Mouse (Mus musculus): ENCODE data around the gene F11r. TPM values are rescaled to one million over a fixed set of nuclear protein-coding genes. Genes with fewer than 3 reads are reported as not detected.
A peak's percentile ranks its signal among the peaks of the same experiment; 100 is the strongest.

Gene F11r
- polyA plus RNA-seq, 1 experiment from 2014 or later: 38.2 TPM

DNA sequence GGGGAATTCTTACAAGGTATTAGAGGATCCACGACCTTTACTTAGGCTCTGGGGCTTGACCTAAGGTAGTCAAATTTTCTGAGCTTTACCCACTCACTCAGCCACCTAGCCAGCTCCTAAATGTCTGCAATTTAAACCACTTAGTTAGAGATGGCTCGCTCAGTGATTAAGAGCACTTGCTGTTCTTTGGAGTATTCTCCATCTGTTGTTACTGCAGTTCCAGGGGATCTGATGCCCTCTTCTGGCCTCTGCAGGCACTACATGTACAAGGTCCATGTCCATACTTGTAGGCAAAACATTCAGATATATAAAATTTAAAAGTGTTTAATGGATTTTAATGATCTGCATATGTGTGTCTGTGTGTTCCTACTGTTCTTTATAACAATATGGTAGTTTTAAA lies 41.6 kb downstream of the F11r start:
- Histone ChIP-seq H3K4me3 (no peak overlapping the region), H3K27me3 (ENCODE audit: low read depth, poor library complexity, severe bottlenecking) (no peaks in the 10 kb centered on the region), H3K27ac (no peak overlapping the region), H3K4me1 (0 out of 2 replicates have a peak, but pooled peaks cover 5% of the 10 kb centered on the region), H3K9me3 (replicated peaks) (peaks cover 5% of the 10 kb centered on the region; the same call in 1 of the 2 replicates), H3K36me3 (no peaks in the 10 kb centered on the region)
- 55% methylated on average over 2 of the region's 2 CpGs for WGBS
- DNase-seq (ENCODE audit: low spot score): peak; percentile 55

DNA sequence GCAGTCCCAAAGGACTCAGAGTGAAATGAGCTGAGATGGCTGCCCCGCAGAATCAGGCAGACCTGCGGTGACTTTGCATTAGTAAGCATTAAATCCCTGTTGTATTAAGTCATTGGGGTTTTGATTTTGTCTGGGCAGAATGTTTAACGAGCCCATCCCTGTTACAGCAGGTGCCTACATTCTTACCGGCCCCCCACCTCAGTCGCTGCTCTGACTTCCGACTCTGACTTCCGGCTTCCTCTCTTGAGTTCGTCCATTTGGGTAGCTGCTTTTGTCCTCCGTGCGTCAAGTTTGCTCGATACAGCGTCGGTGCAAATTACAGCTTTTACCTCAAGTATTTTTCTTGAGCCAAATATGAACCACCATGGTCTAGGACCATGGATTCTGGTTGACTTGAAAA lies 56.9 kb downstream of the F11r start:
- WGBS: 92% methylated on average over 13 of the region's 13 CpGs
- Histone ChIP-seq H3K9me3 (replicated peaks) (peaks cover 4% of the 10 kb centered on the region; the same call in 1 of the 2 replicates), H3K4me1 (no peaks in the 10 kb centered on the region), H3K27me3 (ENCODE audit: low read depth, poor library complexity, severe bottlenecking) (no peaks in the 10 kb centered on the region), H3K27ac (no peak overlapping the region), H3K36me3 (no peaks in the 10 kb centered on the region), H3K4me3 (no peak overlapping the region)
- DNase-seq (ENCODE audit: low spot score): no peak

DNA sequence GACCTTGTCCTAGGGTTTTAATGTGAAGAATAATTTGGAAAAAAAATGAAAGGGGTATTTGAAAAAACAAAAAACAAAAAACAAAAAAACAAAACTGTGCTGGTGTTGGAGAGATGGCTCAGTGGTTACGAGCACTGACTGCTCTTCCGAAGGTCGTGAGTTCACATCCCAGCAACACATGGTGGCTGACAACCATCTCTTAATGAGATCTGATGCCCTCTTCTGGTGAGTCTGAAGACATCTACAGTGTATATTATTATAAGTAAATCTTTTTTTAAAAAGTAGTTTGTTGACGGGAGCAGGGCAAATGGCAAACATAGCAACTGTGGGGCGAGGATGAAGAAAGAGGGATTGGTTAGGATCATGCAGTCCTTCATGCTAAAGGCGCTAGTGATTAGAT lies 58.0 kb downstream of the F11r start:
- Histone ChIP-seq H3K4me3 (no peak overlapping the region), H3K27me3 (ENCODE audit: low read depth, poor library complexity, severe bottlenecking) (no peaks in the 10 kb centered on the region), H3K4me1 (no peaks in the 10 kb centered on the region), H3K9me3 (replicated peaks) (no peaks in the 10 kb centered on the region), H3K36me3 (no peaks in the 10 kb centered on the region), H3K27ac (no peak overlapping the region)
- 94% methylated on average over 6 of the region's 6 CpGs for WGBS
- no peak for DNase-seq (ENCODE audit: low spot score)

DNA sequence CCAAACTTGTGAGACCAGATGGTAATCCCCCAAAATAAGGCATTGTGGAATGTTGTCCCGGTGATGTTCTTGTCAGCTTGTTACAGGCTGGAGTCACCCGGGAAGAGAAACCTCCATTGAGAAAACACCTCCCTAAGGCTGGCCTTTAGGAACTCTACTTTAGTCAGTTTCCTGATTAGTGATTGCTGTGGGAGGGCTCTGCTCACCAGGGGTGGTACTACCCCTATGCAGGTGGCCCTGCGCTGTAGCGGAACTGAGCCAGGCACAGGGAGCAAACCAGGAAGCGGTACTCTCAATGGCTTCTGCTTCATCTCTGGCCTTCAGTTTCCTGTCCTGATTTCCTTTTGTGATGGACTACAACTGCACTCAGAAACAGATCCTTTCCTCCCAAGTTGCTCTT lies 62.5 kb downstream of the F11r start:
- no peaks in the 10 kb centered on the region for H3K27me3 ChIP-seq (ENCODE audit: low read depth, poor library complexity, severe bottlenecking)
- H3K9me3 ChIP-seq (replicated peaks): no peaks in the 10 kb centered on the region
- H3K4me3 ChIP-seq: no peak overlapping the region
- no peak for DNase-seq (ENCODE audit: low spot score)
- no peaks in the 10 kb centered on the region for H3K36me3 ChIP-seq
- no peak overlapping the region for H3K27ac ChIP-seq
- 0 out of 2 replicates have a peak, but pooled peaks cover 8% of the 10 kb centered on the region for H3K4me1 ChIP-seq
- WGBS: 82% methylated on average over 5 of the region's 5 CpGs

DNA sequence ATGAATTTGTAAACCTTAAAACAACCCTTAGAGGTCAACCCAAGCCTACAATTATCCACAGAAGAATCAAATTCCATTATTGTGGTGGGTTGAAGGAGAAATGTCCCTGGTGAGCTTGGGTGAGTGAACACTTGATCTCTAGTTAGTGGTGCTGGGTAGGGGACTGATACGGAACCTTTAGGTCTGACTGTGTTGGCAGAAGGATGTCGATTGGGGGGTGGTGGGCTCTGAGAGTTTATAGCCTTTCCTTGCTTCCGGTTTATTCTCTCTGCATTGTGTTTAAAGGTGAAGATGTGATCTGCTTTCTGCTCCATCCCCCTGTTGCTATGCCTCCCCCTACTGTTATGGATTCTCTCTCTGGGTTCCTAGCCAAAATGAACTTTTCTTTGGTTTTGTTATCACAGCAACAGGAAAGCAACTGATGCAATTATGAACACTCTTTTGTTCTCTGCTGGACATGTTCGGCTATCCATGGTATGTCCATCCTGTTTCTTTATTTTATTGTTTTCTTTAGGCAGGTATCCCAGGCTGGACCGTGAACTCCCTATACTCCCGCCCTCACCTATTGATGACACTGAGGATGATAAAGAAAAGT lies 63.8 kb downstream of the F11r start:
- Histone ChIP-seq H3K9me3 (replicated peaks) (no peaks in the 10 kb centered on the region), H3K27me3 (ENCODE audit: low read depth, poor library complexity, severe bottlenecking) (no peaks in the 10 kb centered on the region), H3K4me3 (no peak overlapping the region), H3K4me1 (0 out of 2 replicates have a peak, but pooled peaks cover 8% of the 10 kb centered on the region), H3K27ac (peak overlapping the region; percentile 81; the same call in 1 of the 2 replicates), H3K36me3 (no peaks in the 10 kb centered on the region)
- WGBS: 62% methylated on average over 6 of the region's 6 CpGs
- no peak for DNase-seq (ENCODE audit: low spot score)

DNA sequence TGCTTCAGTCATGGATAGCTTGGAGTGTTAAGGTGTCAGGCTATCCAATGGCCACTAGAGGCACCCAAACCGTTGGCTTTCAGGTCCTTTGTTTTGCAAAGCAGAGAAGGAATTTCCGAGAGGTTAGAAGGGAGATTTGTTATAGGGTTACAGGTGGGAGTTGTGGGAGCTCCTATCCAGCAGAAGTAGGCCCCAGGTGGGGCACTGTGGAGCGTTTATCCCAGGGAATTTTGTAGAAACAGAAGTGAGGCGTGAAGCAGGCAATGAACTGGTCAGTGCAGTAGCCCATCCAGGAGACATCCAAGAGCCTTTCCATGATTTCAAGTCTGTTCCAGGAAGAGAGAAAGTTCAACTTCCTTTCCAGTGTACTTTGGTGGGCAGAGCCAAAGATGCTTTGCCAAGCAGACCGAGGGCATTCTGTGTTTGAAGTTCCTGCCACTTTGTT lies 64.3 kb downstream of the F11r start:
- 6% methylated on average over 5 of the region's 5 CpGs for WGBS
- Histone ChIP-seq H3K36me3 (no peaks in the 10 kb centered on the region), H3K27me3 (ENCODE audit: low read depth, poor library complexity, severe bottlenecking) (no peaks in the 10 kb centered on the region), H3K4me3 (peak overlapping the region; percentile 32), H3K4me1 (0 out of 2 replicates have a peak, but pooled peaks cover 8% of the 10 kb centered on the region), H3K27ac (peak overlapping the region; percentile 81), H3K9me3 (replicated peaks) (no peaks in the 10 kb centered on the region)
- DNase-seq (ENCODE audit: low spot score): peak; percentile 59

DNA sequence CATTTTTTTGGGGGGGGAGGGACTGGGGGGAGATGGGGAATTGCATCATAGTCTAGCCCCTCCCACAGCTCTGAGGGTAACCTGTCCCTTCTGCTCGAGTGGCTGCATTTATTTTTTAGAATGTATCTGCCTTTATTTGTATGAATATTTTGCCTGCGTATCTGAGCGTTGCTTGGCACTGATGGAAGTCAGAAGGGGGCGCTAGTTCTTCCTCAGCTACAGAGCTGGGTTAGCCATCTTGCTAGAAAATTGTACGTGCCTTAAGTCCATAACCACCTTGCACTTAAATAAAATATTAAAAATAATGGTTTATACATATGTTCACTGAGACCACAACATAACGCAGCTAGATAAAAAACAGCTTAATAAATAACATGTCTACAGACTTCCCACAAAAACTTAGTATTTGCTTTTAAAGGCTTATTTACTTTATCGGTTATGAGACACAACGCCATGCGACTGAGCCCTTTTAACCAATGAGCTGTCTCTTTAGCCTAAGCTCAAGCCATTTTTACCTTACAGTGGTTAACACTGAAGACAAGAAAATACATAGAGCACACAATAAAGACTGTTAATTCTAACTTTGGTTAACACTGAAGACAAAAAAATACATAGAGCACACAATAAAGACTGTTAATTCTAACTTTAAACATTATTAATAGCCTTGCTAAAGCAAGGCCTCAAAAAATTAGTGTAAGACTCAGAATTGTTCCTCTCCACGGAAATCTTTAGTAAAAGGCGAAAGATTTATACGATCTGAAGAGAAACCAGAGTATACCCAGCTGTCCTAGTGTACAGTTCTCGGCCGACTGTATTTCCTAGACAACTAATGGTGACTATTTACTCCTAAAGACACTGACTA lies 65.3 kb downstream of the F11r start:
- Histone ChIP-seq H3K4me1 (0 out of 2 replicates have a peak, but pooled peaks cover 8% of the 10 kb centered on the region), H3K27me3 (ENCODE audit: low read depth, poor library complexity, severe bottlenecking) (no peaks in the 10 kb centered on the region), H3K36me3 (no peaks in the 10 kb centered on the region), H3K27ac (peak overlapping the region; percentile 94), H3K4me3 (peak overlapping the region; percentile 68), H3K9me3 (replicated peaks) (no peaks in the 10 kb centered on the region)
- DNase-seq (ENCODE audit: low spot score): peak; percentile 64
- WGBS: under 1% methylated on average over 14 of the region's 14 CpGs

DNA sequence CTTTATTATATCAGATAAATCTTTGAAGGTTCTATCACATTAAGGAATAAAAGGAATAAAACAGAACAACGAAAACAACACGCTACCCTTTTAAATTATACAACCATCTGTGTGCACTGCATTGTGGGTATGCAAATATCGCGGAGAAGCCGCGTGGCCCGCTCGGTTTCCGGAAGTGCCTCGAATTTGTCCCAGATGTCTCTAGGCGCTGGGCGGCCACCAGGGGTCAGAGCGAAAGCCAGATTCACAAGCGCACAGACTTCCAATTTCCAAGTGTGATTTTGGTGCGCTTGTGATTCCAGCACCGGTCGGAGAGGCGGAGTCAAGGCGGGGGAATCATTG lies 65.9 kb downstream of the F11r start, which contains the start of gene Alyref2:
TSS of gene Alyref2 (plus strand) at position 229 of the 342 bp plus-strand sequence.
- Histone ChIP-seq H3K36me3 (no peaks in the 10 kb centered on the region), H3K4me1 (0 out of 2 replicates have a peak, but pooled peaks cover 8% of the 10 kb centered on the region), H3K27me3 (ENCODE audit: low read depth, poor library complexity, severe bottlenecking) (no peaks in the 10 kb centered on the region), H3K4me3 (peak within 1 kb of the TSS; percentile 68), H3K27ac (peak within 1 kb of the TSS; percentile 94), H3K9me3 (replicated peaks) (no peaks in the 10 kb centered on the region)
- WGBS: 0% methylated on average over 19 of the region's 19 CpGs
- DNase-seq (ENCODE audit: low spot score): peak; percentile 96

DNA sequence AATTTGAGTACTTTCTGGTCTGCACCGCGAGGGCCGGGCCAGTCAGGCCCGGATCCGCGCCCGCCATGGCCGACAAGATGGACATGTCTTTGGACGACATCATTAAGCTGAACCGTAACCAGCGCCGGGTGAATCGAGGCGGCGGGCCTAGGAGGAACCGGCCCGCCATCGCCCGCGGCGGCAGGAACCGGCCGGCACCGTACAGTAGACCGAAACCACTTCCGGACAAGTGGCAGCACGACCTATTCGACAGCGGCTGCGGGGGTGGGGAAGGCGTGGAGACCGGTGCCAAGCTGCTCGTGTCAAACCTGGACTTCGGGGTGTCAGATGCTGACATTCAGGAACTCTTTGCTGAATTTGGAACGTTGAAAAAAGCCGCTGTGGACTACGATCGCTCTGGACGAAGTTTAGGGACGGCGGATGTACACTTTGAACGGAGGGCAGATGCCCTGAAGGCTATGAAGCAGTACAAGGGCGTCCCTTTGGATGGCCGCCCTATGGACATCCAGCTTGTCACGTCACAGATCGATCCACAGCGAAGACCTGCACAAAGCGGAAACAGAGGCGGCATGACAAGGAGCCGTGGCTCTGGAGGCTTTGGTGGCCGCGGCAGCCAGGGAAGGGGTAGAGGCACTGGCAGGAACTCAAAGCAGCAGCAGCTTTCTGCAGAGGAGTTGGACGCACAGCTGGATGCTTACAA lies 66.4 kb downstream of the F11r start:
- Histone ChIP-seq H3K9me3 (replicated peaks) (no peaks in the 10 kb centered on the region), H3K4me3 (peak overlapping the region; percentile 68), H3K27ac (peak overlapping the region; percentile 94), H3K36me3 (no peaks in the 10 kb centered on the region), H3K4me1 (0 out of 2 replicates have a peak, but pooled peaks cover 8% of the 10 kb centered on the region), H3K27me3 (ENCODE audit: low read depth, poor library complexity, severe bottlenecking) (no peaks in the 10 kb centered on the region)
- WGBS: under 1% methylated on average over 53 of the region's 53 CpGs
- peak; percentile 76 for DNase-seq (ENCODE audit: low spot score)

DNA sequence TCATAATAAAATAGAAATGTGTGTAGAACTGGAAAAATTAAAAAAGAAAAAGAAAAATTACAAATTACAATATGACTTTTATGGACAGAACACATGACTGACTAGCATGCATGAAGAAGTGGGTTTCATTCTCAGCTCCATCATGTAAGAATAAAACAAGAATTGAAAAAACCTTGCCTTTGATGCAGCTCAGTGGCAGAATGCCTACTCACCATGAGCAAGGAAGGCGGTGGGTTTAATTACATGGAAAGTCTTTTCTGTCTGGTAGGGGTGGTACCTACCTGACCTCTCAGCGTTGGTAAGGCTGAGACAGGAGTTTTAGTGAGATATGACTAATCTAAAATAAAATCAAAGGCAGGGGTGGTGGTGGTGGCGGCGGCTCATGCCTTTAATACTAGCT lies 67.3 kb downstream of the F11r start:
- H3K9me3 ChIP-seq (replicated peaks): no peaks in the 10 kb centered on the region
- no peaks in the 10 kb centered on the region for H3K27me3 ChIP-seq (ENCODE audit: low read depth, poor library complexity, severe bottlenecking)
- WGBS: 86% methylated on average over 4 of the region's 4 CpGs
- H3K27ac ChIP-seq: no peak overlapping the region
- 0 out of 2 replicates have a peak, but pooled peaks cover 8% of the 10 kb centered on the region for H3K4me1 ChIP-seq
- no peak for DNase-seq (ENCODE audit: low spot score)
- no peaks in the 10 kb centered on the region for H3K36me3 ChIP-seq
- no peak overlapping the region; the same call in 1 of the 2 replicates for H3K4me3 ChIP-seq

DNA sequence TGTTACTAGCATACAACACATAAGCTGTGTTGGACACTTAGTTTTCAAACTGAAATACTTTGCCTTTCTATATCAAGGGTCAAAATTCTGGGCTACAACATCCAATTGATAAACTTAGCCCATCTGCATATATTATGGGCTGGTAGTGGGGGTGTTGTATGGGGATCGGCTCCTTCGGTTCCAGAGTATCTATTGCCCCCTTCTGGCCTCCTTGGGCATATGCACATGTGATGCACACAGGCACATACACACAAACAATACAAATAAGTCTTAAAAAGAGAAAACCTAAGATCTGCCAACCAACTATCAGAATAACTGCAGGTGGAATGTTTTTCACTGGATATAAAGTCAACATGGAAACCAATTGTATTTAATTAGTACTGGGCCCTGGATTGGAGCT lies 75.9 kb downstream of the F11r start:
- Histone ChIP-seq H3K36me3 (no peaks in the 10 kb centered on the region), H3K27ac (no peak overlapping the region), H3K4me3 (no peak overlapping the region), H3K9me3 (replicated peaks) (no peaks in the 10 kb centered on the region), H3K4me1 (no peaks in the 10 kb centered on the region), H3K27me3 (ENCODE audit: low read depth, poor library complexity, severe bottlenecking) (no peaks in the 10 kb centered on the region)
- WGBS: 89% methylated on average over 2 of the region's 2 CpGs
- DNase-seq (ENCODE audit: low spot score): no peak

DNA sequence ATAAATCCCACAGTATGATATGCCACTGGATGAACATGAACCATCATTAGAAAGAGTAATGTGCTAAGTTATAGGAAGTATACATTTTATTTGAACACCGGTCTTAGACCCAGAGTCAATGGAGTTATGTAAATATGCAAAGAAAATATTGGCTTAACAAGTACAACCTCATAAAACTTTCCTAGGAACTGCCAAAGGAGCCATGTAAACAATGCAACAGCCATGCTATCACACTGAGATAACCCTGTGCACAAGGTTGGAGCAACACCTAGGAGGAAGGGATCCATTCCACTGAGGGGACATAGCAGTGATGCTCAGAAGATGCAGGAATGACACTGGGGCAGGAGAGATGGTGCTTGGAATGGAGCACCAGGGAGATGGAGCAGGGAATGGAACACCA lies 76.4 kb downstream of the F11r start:
- Histone ChIP-seq H3K27me3 (ENCODE audit: low read depth, poor library complexity, severe bottlenecking) (no peaks in the 10 kb centered on the region), H3K9me3 (replicated peaks) (no peaks in the 10 kb centered on the region), H3K4me3 (no peak overlapping the region), H3K4me1 (no peaks in the 10 kb centered on the region), H3K36me3 (no peaks in the 10 kb centered on the region), H3K27ac (no peak overlapping the region)
- DNase-seq (ENCODE audit: low spot score): no peak
- 93% methylated on average over 1 of the region's 1 CpGs for whole genome bisulfite sequencing
